Mouse (Mus musculus) kidney, postnatal 0 days (tissue): ENCODE measurements around the gene Elmod3. TPM values are rescaled to one million over a fixed set of nuclear protein-coding genes. Genes with fewer than 3 reads are reported as not detected.

Experiments
- ATAC-seq: fragments of 200-750 bp; cut with Nextera tagmentation; replicated peaks from 2 replicates; pipeline ENCODE4 v1.8.0; 2017; ENCODE audit warnings: low read depth, moderate number of reproducible peaks, moderate TSS enrichment, moderate library complexity; ENCODE audit not compliant: low FRiP score
- DNase-seq: peaks from one replicate; pipeline ENCODE4 v3.0.0-alpha.2; 2016; ENCODE audit warnings: low spot score
- H3K27ac ChIP-seq: fragments of 300-500 bp; sonication (generic); 2 replicates; pipeline ENCODE4 v1.5.1; 2014; ENCODE audit warnings: mild to moderate bottlenecking
- H3K27me3 ChIP-seq: fragments of 300-500 bp; sonication (generic); 2 replicates; pipeline ENCODE4 v1.6.1; 2014; ENCODE audit warnings: low read length, mixed read lengths; ENCODE audit not compliant: insufficient read depth
- H3K36me3 ChIP-seq: fragments of 300-500 bp; sonication (generic); 2 replicates; pipeline ENCODE4 v1.6.1; 2014; ENCODE audit warnings: low read length, mixed read lengths; ENCODE audit not compliant: insufficient read depth
- H3K4me1 ChIP-seq: fragments of 300-500 bp; sonication (generic); replicated peaks from 2 replicates; pipeline ENCODE4 v1.6.1; 2014; ENCODE audit warnings: antibody characterized with exemption, low read length, mixed read lengths; ENCODE audit not compliant: insufficient read depth
- H3K4me2 ChIP-seq: fragments of 300-500 bp; sonication (generic); 2 replicates; pipeline ENCODE4 v1.6.1; 2014; ENCODE audit warnings: mild to moderate bottlenecking, low read length, moderate library complexity, mixed read lengths
- H3K4me3 ChIP-seq: fragments of 300-500 bp; sonication (generic); replicated peaks from 2 replicates; pipeline ENCODE4 v1.5.1; 2014; ENCODE audit warnings: low read depth, low read length
- H3K9ac ChIP-seq: fragments of 300-500 bp; sonication (generic); 2 replicates; pipeline ENCODE4 v1.6.1; 2014; ENCODE audit warnings: low read depth, low read length
- H3K9me3 ChIP-seq: fragments of 300-500 bp; sonication (generic); replicated peaks from 2 replicates; pipeline ENCODE4 v1.6.1; 2016; ENCODE audit warnings: low read length, inconsistent platforms, mixed read lengths
- CTCF ChIP-seq: IDR thresholded peaks from 2 replicates; pipeline ENCODE4 v1.5.1; 2016; ENCODE audit warnings: antibody characterized with exemption, low read depth, mild to moderate bottlenecking, moderate library complexity
- WGBS: fragments of 180-500 bp; shearing (Covaris S2); extraction: QIAGEN DNeasy Blood & Tissue Kit; methylation state at CpG from one replicate; pipeline ENCODE4 v1.1.7; 2014; 5-methylcytosine and 5-hydroxymethylcytosine counted together
- polyA plus RNA-seq: library from polyadenylated mRNA; unstranded; fragments of >200 nt; fragmentation: Nextera tagmentation; extraction: Ambion mirVana; gene quantifications from 2 replicates; pipeline ENCODE4 v1.2.1, GENCODE M21; 2015

The Elmod3 gene
- polyA plus RNA-seq, 1 experiment from 2014 or later: 16.2 TPM

DNA sequence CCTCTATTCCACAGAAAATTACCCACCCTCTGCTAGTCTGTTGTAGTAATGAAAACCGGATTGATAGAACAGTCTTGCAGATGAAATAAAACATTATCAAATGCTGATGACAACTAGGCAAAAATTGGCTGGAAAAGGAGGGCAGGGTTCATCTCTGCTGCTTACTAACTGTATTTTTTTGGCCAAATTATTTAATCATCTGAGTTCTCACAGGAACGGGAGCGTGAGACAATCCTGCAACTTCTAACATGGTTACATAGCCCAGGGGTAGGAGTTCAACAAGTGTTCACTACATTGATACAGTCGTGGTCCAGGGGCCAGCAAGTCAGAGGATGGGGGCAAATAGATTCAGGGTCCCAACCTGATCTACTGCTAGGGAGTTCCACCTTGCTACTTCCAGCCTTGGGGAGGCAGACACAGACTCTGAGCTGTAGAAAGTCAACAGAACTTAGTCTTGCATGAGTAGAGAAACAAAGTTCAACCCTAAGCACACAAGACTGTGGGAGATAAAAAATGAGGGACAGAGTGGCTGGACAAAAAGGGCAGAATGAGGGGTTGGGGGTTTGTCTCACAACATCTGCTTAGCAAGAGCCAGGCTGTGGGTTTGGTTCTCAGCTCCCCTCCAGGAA lies 14.9 kb downstream of the Elmod3 start:
- H3K9me3 ChIP-seq: no peaks in the 10 kb centered on the region
- ATAC-seq (no peak), DNase-seq (no peak)
- no peak overlapping the region for H3K4me2 ChIP-seq
- H3K27me3 ChIP-seq: no peaks in the 10 kb centered on the region
- TF ChIP-seq CTCF: no peak
- H3K4me1 ChIP-seq: no peaks in the 10 kb centered on the region
- no peak overlapping the region for H3K27ac ChIP-seq
- peaks cover 15% of the 10 kb centered on the region; the same call in 1 of the 2 replicates for H3K36me3 ChIP-seq
- H3K4me3 ChIP-seq: no peak overlapping the region
- H3K9ac ChIP-seq: no peak overlapping the region
- WGBS: 84% methylated on average over 4 of the region's 4 CpGs

DNA sequence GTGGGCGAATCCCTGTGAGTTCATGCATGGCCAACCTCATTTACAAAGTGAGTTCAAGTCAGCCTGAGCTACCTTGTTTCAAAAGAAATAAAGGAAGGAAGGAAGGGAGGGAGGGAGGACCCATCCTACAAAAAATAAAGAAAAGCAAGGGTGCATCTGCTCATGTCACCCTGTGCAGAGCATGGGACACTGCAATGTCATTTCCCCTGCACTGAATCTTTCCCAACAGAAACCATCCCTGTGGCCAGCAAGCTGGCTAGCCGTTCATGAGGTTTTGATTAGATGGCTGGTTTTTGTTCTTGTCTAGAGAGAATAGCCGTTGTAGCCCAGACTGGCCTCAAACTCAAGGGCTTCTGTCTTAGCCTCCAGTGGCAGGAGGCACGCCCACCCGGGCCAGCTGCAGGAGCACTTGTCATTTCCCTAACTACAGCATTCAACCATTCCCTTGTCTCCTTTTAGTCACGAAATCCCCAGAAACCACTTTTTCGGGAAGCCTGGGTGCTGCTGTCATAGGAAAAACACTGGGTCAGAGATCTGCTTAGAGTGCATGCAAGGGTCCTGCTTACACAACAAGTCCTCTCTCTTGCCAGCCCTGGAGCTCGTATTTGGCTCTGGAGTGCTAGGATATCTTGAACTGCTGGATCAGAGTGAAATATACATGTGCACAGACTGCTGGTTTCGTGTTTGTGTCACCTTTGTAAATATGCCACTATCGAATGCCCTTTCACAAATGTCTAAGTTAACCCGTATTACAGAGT lies 16.4 kb downstream of the Elmod3 start:
- H3K9me3 ChIP-seq: no peaks in the 10 kb centered on the region
- H3K4me1 ChIP-seq: no peaks in the 10 kb centered on the region
- no peak overlapping the region for H3K4me3 ChIP-seq
- no peak overlapping the region for H3K9ac ChIP-seq
- no peak overlapping the region for H3K27ac ChIP-seq
- no peak for TF ChIP-seq CTCF
- peaks cover 10% of the 10 kb centered on the region; the same call in 1 of the 2 replicates for H3K36me3 ChIP-seq
- ATAC-seq (no peak), DNase-seq (no peak)
- 76% methylated on average over 11 of the region's 11 CpGs for WGBS
- no peaks in the 10 kb centered on the region for H3K27me3 ChIP-seq
- no peak overlapping the region for H3K4me2 ChIP-seq

DNA sequence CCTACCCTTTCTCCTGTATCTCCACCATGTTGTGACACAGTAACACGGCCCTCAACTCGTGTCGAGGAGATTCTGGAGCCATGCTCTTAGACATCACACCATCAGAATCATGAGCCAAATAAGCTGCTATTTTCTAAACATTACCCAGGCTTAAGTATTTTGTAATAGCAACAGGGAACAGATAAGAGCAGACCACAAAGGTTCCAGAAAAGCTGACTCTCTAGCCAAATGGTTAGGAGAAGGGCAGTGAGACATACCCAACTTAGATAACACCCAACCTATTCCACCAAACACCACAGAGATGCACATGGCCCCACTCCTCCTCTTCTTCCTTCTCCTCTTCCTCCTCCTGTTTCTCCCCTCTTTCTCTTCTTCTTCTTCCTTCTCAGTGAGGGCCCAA lies 22.2 kb downstream of the Elmod3 start:
- Histone ChIP-seq H3K4me1 (no peaks in the 10 kb centered on the region), H3K27me3 (no peaks in the 10 kb centered on the region), H3K9ac (no peak overlapping the region), H3K4me3 (no peak overlapping the region), H3K27ac (no peak overlapping the region), H3K36me3 (peaks cover 14% of the 10 kb centered on the region), H3K4me2 (no peak overlapping the region), H3K9me3 (no peaks in the 10 kb centered on the region)
- no peak for DNase-seq
- no peak for TF ChIP-seq CTCF
- WGBS: 91% methylated on average over 3 of the region's 3 CpGs
- ATAC-seq: no peak

DNA sequence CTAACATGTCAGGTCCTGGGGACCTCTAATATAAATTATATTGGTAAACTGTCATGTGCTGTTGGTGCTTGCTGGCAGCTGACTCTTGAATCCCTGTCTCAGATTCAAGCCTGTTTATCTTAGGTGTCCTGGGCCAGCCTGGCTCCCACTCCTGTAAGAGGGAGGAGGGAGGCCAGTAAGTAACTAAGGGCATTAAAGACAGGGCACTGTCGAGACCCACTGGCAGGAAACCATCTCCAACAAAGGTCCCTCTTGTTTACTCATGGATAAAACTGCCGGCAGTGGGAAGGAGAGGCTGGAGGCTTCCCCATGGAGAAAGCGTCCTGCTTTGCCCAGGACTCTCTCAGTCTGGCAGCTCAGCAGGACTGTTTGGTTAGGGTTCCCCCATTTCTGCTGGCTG lies 26.4 kb downstream of the Elmod3 start:
- WGBS: 45% methylated on average over 3 of the region's 3 CpGs
- H3K27ac ChIP-seq: no peak overlapping the region
- H3K27me3 ChIP-seq: no peaks in the 10 kb centered on the region
- DNase-seq (no peak), ATAC-seq (no peak)
- H3K9me3 ChIP-seq: no peaks in the 10 kb centered on the region
- no peak overlapping the region for H3K4me3 ChIP-seq
- peaks cover 7% of the 10 kb centered on the region; the same call in 1 of the 2 replicates for H3K36me3 ChIP-seq
- no peak for TF ChIP-seq CTCF
- no peak overlapping the region for H3K4me2 ChIP-seq
- no peak overlapping the region for H3K9ac ChIP-seq
- no peaks in the 10 kb centered on the region for H3K4me1 ChIP-seq

- DNase-seq (no peak), ATAC-seq (no peak)
- H3K27me3 ChIP-seq: no peaks in the 10 kb centered on the region
- H3K36me3 ChIP-seq: 0 out of 2 replicates have a peak, but pooled peaks cover 7% of the 10 kb centered on the region
- no peak overlapping the region for H3K9ac ChIP-seq
- TF ChIP-seq CTCF: no peak
- no peak overlapping the region for H3K4me3 ChIP-seq
- no peak overlapping the region for H3K27ac ChIP-seq
- H3K4me1 ChIP-seq: no peaks in the 10 kb centered on the region
- 79% methylated on average over 10 of the region's 10 CpGs for WGBS
- no peak overlapping the region for H3K4me2 ChIP-seq
- H3K9me3 ChIP-seq: no peaks in the 10 kb centered on the region
These were observed 27.4 kb downstream of the Elmod3 start for GRCm38 (mm10) chr6:72570644-72571397.

DNA sequence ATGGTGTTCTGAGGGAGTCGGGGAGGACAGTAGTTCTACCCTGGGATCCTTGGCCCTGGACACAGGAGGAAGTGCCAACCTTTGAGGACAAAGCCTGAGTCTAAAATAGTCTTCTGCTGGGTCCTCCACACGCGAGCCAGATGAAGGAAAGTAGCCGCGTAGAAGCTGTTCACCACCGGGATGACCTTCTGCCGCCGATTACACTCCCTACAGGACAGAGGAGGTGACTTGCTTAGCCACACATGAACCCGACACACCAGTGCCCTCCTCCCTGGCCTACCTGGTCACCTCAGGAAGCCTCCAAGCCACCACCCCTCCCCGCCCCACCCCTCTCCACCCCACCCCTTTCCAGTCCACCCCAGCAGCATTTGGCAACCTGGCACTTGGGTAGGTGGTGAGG lies 29.5 kb downstream of the Elmod3 start:
- Histone ChIP-seq H3K4me3 (no peak overlapping the region), H3K36me3 (no peaks in the 10 kb centered on the region), H3K4me1 (0 out of 2 replicates have a peak, but pooled peaks cover 4% of the 10 kb centered on the region), H3K9me3 (no peaks in the 10 kb centered on the region), H3K27ac (no peak overlapping the region), H3K4me2 (no peak overlapping the region), H3K27me3 (no peaks in the 10 kb centered on the region), H3K9ac (no peak overlapping the region)
- no peak for TF ChIP-seq CTCF
- DNase-seq (no peak), ATAC-seq (no peak)
- WGBS: 86% methylated on average over 10 of the region's 10 CpGs
